Mouse (Mus musculus) lung, embryonic 14.5 days (tissue): Measurements from ENCODE around the gene Nme7. TPM values are rescaled to one million over a fixed set of nuclear protein-coding genes. Genes with fewer than 3 reads are reported as not detected.
A peak's percentile ranks its signal among the peaks of the same experiment; 100 is the strongest.

ENCODE experiments used
- ATAC-seq: fragments of 200-750 bp; cut with Nextera tagmentation; 2 replicates; pipeline ENCODE4 v1.8.0; 2017; ENCODE audit warnings: mild to moderate bottlenecking, moderate TSS enrichment, moderate library complexity; ENCODE audit not compliant: insufficient read depth
- DNase-seq: peaks from one replicate; pipeline ENCODE4 v3.0.0-alpha.2; 2015
- H3K27ac ChIP-seq: fragments of 300-500 bp; sonication (generic); 2 replicates; pipeline ENCODE4 v1.5.1; 2014; ENCODE audit warnings: low read depth, mild to moderate bottlenecking, moderate library complexity
- H3K27me3 ChIP-seq: fragments of 300-500 bp; sonication (generic); 2 replicates; pipeline ENCODE4 v1.6.1; 2014; ENCODE audit warnings: low read length, control low read depth; ENCODE audit not compliant: insufficient read depth
- H3K36me3 ChIP-seq: fragments of 300-500 bp; sonication (generic); 2 replicates; pipeline ENCODE4 v1.6.1; 2014; ENCODE audit warnings: control low read depth; ENCODE audit not compliant: insufficient read depth
- H3K4me1 ChIP-seq: fragments of 300-500 bp; sonication (generic); 2 replicates; pipeline ENCODE4 v1.6.1; 2014; ENCODE audit warnings: antibody characterized with exemption, control low read depth; ENCODE audit not compliant: insufficient read depth
- H3K4me2 ChIP-seq: fragments of 300-500 bp; sonication (generic); 2 replicates; pipeline ENCODE4 v1.6.1; 2014; ENCODE audit warnings: mild to moderate bottlenecking
- H3K4me3 ChIP-seq: fragments of 300-500 bp; sonication (generic); 2 replicates; pipeline ENCODE4 v1.5.1; 2014; ENCODE audit warnings: low read depth, low read length
- H3K9ac ChIP-seq: fragments of 300-500 bp; sonication (generic); 2 replicates; pipeline ENCODE4 v1.6.1; 2014
- H3K9me3 ChIP-seq: fragments of 300-500 bp; sonication (generic); 2 replicates; pipeline ENCODE4 v1.6.1; 2016; ENCODE audit warnings: low read depth, low read length, control low read depth
- CTCF ChIP-seq: IDR thresholded peaks from 2 replicates; pipeline ENCODE4 v1.5.1; 2016; ENCODE audit warnings: antibody characterized with exemption, low read depth
- WGBS: fragments of 180-500 bp; shearing (Covaris S2); extraction: QIAGEN DNeasy Blood & Tissue Kit; methylation state at CpG from one replicate; pipeline ENCODE4 v1.1.7; 2014; 5-methylcytosine and 5-hydroxymethylcytosine counted together
- polyA plus RNA-seq: library from polyadenylated mRNA; unstranded; fragments of >200 nt; fragmentation: Nextera tagmentation; extraction: Ambion mirVana; gene quantifications from 2 replicates; pipeline ENCODE4 v1.2.1, GENCODE M21; 2014

Gene Nme7
- polyA plus RNA-seq, 1 experiment from 2014 or later: 32.6 TPM

- 45% methylated on average over 3 of the region's 3 CpGs for WGBS
- no peak overlapping the region for H3K9ac ChIP-seq
- no peak overlapping the region for H3K4me3 ChIP-seq
- peak; percentile 75 for ATAC-seq
- peaks cover 3% of the 10 kb centered on the region; the same call in 1 of the 2 replicates for H3K36me3 ChIP-seq
- no peak overlapping the region for H3K4me2 ChIP-seq
- H3K27ac ChIP-seq: no peak overlapping the region
- no peaks in the 10 kb centered on the region for H3K4me1 ChIP-seq
- DNase-seq: peak; percentile 19
- TF ChIP-seq CTCF: no peak
- H3K9me3 ChIP-seq: peaks cover 3% of the 10 kb centered on the region; the same call in 1 of the 2 replicates
- no peaks in the 10 kb centered on the region for H3K27me3 ChIP-seq
These were observed 95.7 kb downstream of the Nme7 start for GRCm38 (mm10) chr1:164399578-164399977.

GRCm38 (mm10) chr1:164405385-164405802, 101.5 kb downstream of the Nme7 start:
- peak; percentile 77 for ATAC-seq
- no peak overlapping the region for H3K4me3 ChIP-seq
- H3K36me3 ChIP-seq: peaks cover 3% of the 10 kb centered on the region; the same call in 1 of the 2 replicates
- TF ChIP-seq CTCF: no peak
- 24% methylated on average over 5 of the region's 5 CpGs for WGBS
- no peaks in the 10 kb centered on the region for H3K27me3 ChIP-seq
- H3K4me1 ChIP-seq: no peaks in the 10 kb centered on the region
- peaks cover 3% of the 10 kb centered on the region; the same call in 1 of the 2 replicates for H3K9me3 ChIP-seq
- DNase-seq: peak; percentile 11
- no peak overlapping the region for H3K27ac ChIP-seq
- no peak overlapping the region for H3K4me2 ChIP-seq
- H3K9ac ChIP-seq: no peak overlapping the region

GRCm38 (mm10) chr1:164406506-164406905, 102.6 kb downstream of the Nme7 start:
- Histone ChIP-seq H3K9me3 (peaks cover 3% of the 10 kb centered on the region; the same call in 1 of the 2 replicates), H3K27ac (no peak overlapping the region), H3K36me3 (peaks cover 3% of the 10 kb centered on the region; the same call in 1 of the 2 replicates), H3K4me2 (no peak overlapping the region), H3K4me3 (no peak overlapping the region), H3K4me1 (no peaks in the 10 kb centered on the region), H3K9ac (no peak overlapping the region), H3K27me3 (no peaks in the 10 kb centered on the region)
- no peak for DNase-seq
- 67% methylated on average over 5 of the region's 5 CpGs for WGBS
- TF ChIP-seq CTCF: no peak
- ATAC-seq: no peak

GRCm38 (mm10) chr1:164408655-164409054, 104.7 kb downstream of the Nme7 start:
- H3K4me3 ChIP-seq: no peak overlapping the region
- no peaks in the 10 kb centered on the region for H3K27me3 ChIP-seq
- no peak for DNase-seq
- peaks cover 3% of the 10 kb centered on the region; the same call in 1 of the 2 replicates for H3K36me3 ChIP-seq
- no peak overlapping the region for H3K4me2 ChIP-seq
- no peaks in the 10 kb centered on the region for H3K9me3 ChIP-seq
- WGBS: 66% methylated on average over 2 of the region's 2 CpGs
- no peak for ATAC-seq
- H3K9ac ChIP-seq: no peak overlapping the region
- H3K4me1 ChIP-seq: no peaks in the 10 kb centered on the region
- H3K27ac ChIP-seq: no peak overlapping the region
- no peak for TF ChIP-seq CTCF

- no peaks in the 10 kb centered on the region for H3K27me3 ChIP-seq
- no peak overlapping the region for H3K4me2 ChIP-seq
- ATAC-seq (no peak), DNase-seq (no peak)
- no peak overlapping the region for H3K27ac ChIP-seq
- no peaks in the 10 kb centered on the region for H3K4me1 ChIP-seq
- H3K9me3 ChIP-seq: no peaks in the 10 kb centered on the region
- no peaks in the 10 kb centered on the region for H3K36me3 ChIP-seq
- no peak for TF ChIP-seq CTCF
- no peak overlapping the region for H3K9ac ChIP-seq
- no peak overlapping the region for H3K4me3 ChIP-seq
- 82% methylated on average over 7 of the region's 7 CpGs for WGBS
These were observed 107.4 kb downstream of the Nme7 start for GRCm38 (mm10) chr1:164411306-164411705.

- TF ChIP-seq CTCF: no peak
- no peak for ATAC-seq
- 90% methylated on average over 9 of the region's 9 CpGs for WGBS
These were observed 109.0 kb downstream of the Nme7 start for GRCm38 (mm10) chr1:164412906-164413305.

GRCm38 (mm10) chr1:164413608-164414007, 109.7 kb downstream of the Nme7 start:
- WGBS: 65% methylated on average over 11 of the region's 11 CpGs
- Histone ChIP-seq H3K36me3 (no peaks in the 10 kb centered on the region), H3K9ac (no peak overlapping the region), H3K4me1 (no peaks in the 10 kb centered on the region), H3K27ac (no peak overlapping the region), H3K27me3 (no peaks in the 10 kb centered on the region), H3K4me3 (no peak overlapping the region), H3K9me3 (no peaks in the 10 kb centered on the region), H3K4me2 (no peak overlapping the region)
- DNase-seq (peak; percentile 35), ATAC-seq (peak; percentile 80)
- no peak for TF ChIP-seq CTCF

More at GRCm38 (mm10) chr1:164412906-164413305, 109.0 kb downstream of the Nme7 start:
- Histone ChIP-seq H3K9ac (no peak overlapping the region), H3K4me2 (no peak overlapping the region), H3K27ac (no peak overlapping the region), H3K36me3 (no peaks in the 10 kb centered on the region), H3K27me3 (no peaks in the 10 kb centered on the region), H3K4me1 (no peaks in the 10 kb centered on the region), H3K9me3 (no peaks in the 10 kb centered on the region), H3K4me3 (no peak overlapping the region)
- no peak for DNase-seq
